Mouse (Mus musculus): ENCODE data around the gene Cnot4.
"Not testable (repeated sequence)": the region's sequence is repeated elsewhere in the genome, so short reads cannot be mapped to it uniquely, and the experiment has no call there.

DNA sequence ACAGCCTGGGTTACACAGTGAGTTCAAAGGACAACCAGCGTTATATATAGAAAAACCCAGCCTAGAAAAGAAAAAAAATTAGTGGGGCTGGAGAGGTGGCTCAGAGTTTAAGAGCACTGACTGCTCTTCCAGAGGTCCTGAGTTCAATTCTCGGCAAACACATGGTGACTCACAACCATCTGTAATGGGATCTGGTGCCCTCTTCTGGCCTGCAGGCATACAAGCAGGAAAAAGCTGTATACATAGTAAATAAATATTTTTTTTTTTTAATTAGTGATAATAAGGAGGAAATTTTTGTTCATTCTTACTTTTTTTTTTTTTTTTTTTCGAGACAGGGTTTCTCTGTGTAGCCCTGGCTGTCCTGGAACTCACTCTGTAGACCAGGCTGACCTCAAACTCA is 38.5 kb upstream of the Cnot4 start:
- not testable (repeated sequence) for TF ChIP-seq GATA1 (IDR thresholded peaks at IDR 0.05; ENCODE audit: borderline replicate concordance, low read length); FLI1 (IDR thresholded peaks at IDR 0.05; ENCODE audit: low read length)
